Mouse (Mus musculus) MEL (cell line): ENCODE measurements around the gene Immp2l. TPM values are rescaled to one million over a fixed set of nuclear protein-coding genes. Genes with fewer than 3 reads are reported as not detected.

Source experiments
- DNase-seq: peaks from one replicate; pipeline ENCODE4 v3.0.0; 2011; ENCODE audit warnings: low read depth, low spot score
- H3K27ac ChIP-seq: 2 replicates; pipeline ENCODE4 v1.5.1; 2012; ENCODE audit warnings: low read depth, mild to moderate bottlenecking, control low read depth, low read length, moderate library complexity; ENCODE audit not compliant: control insufficient read depth
- H3K27me3 ChIP-seq, 2 experiments: fragments of 150-350 bp in 1 of 2; sonication (generic) in 1 of 2; 2 replicates each; pipeline ENCODE4 v1.6.1; 2012; ENCODE audit warnings: low read length in 2 of 2, mild to moderate bottlenecking in 2 of 2, improper control_type of control experiment in 1 of 2, moderate library complexity in 1 of 2; ENCODE audit not compliant: insufficient read depth in 2 of 2, control insufficient read depth in 1 of 2
- H3K36me3 ChIP-seq, 2 experiments: 2 replicates each; pipeline ENCODE4 v1.6.1; 2012 to 2014; ENCODE audit warnings: low read length in 2 of 2, improper control_type of control experiment in 1 of 2, inconsistent platforms in 1 of 2, mild to moderate bottlenecking in 1 of 2; ENCODE audit not compliant: insufficient read depth in 2 of 2, control insufficient read depth in 1 of 2
- H3K4me1 ChIP-seq, 2 experiments: fragments of 150-350 bp in 1 of 2; sonication (generic) in 1 of 2; 2 replicates each; pipeline ENCODE4 v1.6.1; 2012; ENCODE audit warnings: low read length in 2 of 2, improper control_type of control experiment in 1 of 2, mild to moderate bottlenecking in 1 of 2; ENCODE audit not compliant: insufficient read depth in 2 of 2, control insufficient read depth in 1 of 2
- H3K4me3 ChIP-seq, 2 experiments: fragments of 150-350 bp in 1 of 2; sonication (generic) in 1 of 2; 2 replicates each; pipeline ENCODE4 v1.5.1; 2012; ENCODE audit warnings: low read depth in 2 of 2, low read length in 2 of 2, mild to moderate bottlenecking in 2 of 2, moderate library complexity in 2 of 2, control low read depth in 1 of 2, improper control_type of control experiment in 1 of 2; ENCODE audit not compliant: control insufficient read depth in 1 of 2, insufficient read depth in 1 of 2
- H3K79me2 ChIP-seq: 2 replicates; pipeline ENCODE4 v1.6.1; 2012; ENCODE audit warnings: mild to moderate bottlenecking, low read length, moderate library complexity; ENCODE audit not compliant: control insufficient read depth, poor library complexity, insufficient read depth
- H3K9ac ChIP-seq: 2 replicates; pipeline ENCODE4 v1.6.1; 2012; ENCODE audit warnings: low read depth, mild to moderate bottlenecking, control low read depth, low read length, moderate library complexity; ENCODE audit not compliant: control insufficient read depth, poor library complexity, severe bottlenecking
- H3K9me3 ChIP-seq: fragments of 150-350 bp; sonication (generic); replicated peaks from 2 replicates; pipeline ENCODE4 v1.6.1; 2012; ENCODE audit warnings: mild to moderate bottlenecking, low read length, improper control_type of control experiment, moderate library complexity; ENCODE audit not compliant: insufficient read depth
- BHLHE40 ChIP-seq: IDR thresholded peaks from 2 replicates; pipeline ENCODE4 v1.6.1; 2012; ENCODE audit warnings: low read depth, mild to moderate bottlenecking, inconsistent platforms, low read length, improper control_type of control experiment, borderline replicate concordance
- CHD1 ChIP-seq: IDR thresholded peaks from 2 replicates; pipeline ENCODE4 v1.6.1; 2012; ENCODE audit warnings: low read depth, mild to moderate bottlenecking, inconsistent platforms, low read length, improper control_type of control experiment
- CTCF ChIP-seq, 3 experiments: IDR thresholded peaks in 2 of 3; conservative IDR thresholded peaks in 1 of 3; 2 replicates each; pipeline ENCODE4 v1.5.1; 2011 to 2012; ENCODE audit warnings: low read length in 3 of 3, low read depth in 2 of 3, mild to moderate bottlenecking in 2 of 3, improper control_type of control experiment in 1 of 3, inconsistent platforms in 1 of 3, mixed read lengths in 1 of 3, moderate library complexity in 1 of 3; ENCODE audit not compliant: control insufficient read depth in 1 of 3, insufficient read depth in 1 of 3, poor library complexity in 1 of 3, severe bottlenecking in 1 of 3
- E2F4 ChIP-seq: IDR thresholded peaks from 2 replicates; pipeline ENCODE4 v1.6.1; 2011; ENCODE audit warnings: low read depth, low read length, improper control_type of control experiment, borderline replicate concordance
- ELF1 ChIP-seq: IDR thresholded peaks from 2 replicates; pipeline ENCODE4 v1.6.1; 2014; ENCODE audit warnings: low read depth, mild to moderate bottlenecking, inconsistent platforms, low read length, improper control_type of control experiment, moderate library complexity
- EP300 ChIP-seq, 2 experiments: IDR thresholded peaks; 2 replicates each; pipeline ENCODE4 v1.6.1; 2011; ENCODE audit warnings: improper control_type of control experiment in 2 of 2, low read length in 2 of 2, low read depth in 1 of 2, mild to moderate bottlenecking in 1 of 2
- GABPA ChIP-seq: IDR thresholded peaks from 2 replicates; pipeline ENCODE4 v1.6.1; 2012; ENCODE audit warnings: low read depth, mild to moderate bottlenecking, inconsistent platforms, low read length, improper control_type of control experiment, moderate library complexity
- GATA1 ChIP-seq: IDR thresholded peaks from 2 replicates; pipeline ENCODE4 v1.6.1; 2011; ENCODE audit warnings: low read depth, low read length, improper control_type of control experiment
- KAT2A ChIP-seq: conservative IDR thresholded peaks from 2 replicates; pipeline ENCODE4 v1.6.1; 2012; ENCODE audit warnings: low read depth, low read length, improper control_type of control experiment, inconsistent platforms
- MAFK ChIP-seq: IDR thresholded peaks from 2 replicates; pipeline ENCODE4 v1.6.1; 2011; ENCODE audit warnings: low read depth, mild to moderate bottlenecking, low read length, improper control_type of control experiment, borderline replicate concordance
- MEF2A ChIP-seq: IDR thresholded peaks from 2 replicates; pipeline ENCODE4 v1.6.1; 2014; ENCODE audit warnings: low read depth, mild to moderate bottlenecking, inconsistent platforms, low read length, improper control_type of control experiment; ENCODE audit not compliant: poor library complexity, insufficient replicate concordance, severe bottlenecking; ENCODE audit errors: extremely low read depth
- MXI1 ChIP-seq: IDR thresholded peaks from 2 replicates; pipeline ENCODE4 v1.6.1; 2011; ENCODE audit warnings: mild to moderate bottlenecking, low read depth, low read length, improper control_type of control experiment
- MYB ChIP-seq: IDR thresholded peaks from 2 replicates; pipeline ENCODE4 v1.6.1; 2011; ENCODE audit warnings: mild to moderate bottlenecking, low read depth, low read length, improper control_type of control experiment
- NELFE ChIP-seq: IDR thresholded peaks from 2 replicates; pipeline ENCODE4 v1.6.1; 2011; ENCODE audit warnings: low read depth, low read length, improper control_type of control experiment
- NRF1 ChIP-seq: IDR thresholded peaks from 2 replicates; pipeline ENCODE4 v1.6.1; 2014; ENCODE audit warnings: low read depth, mild to moderate bottlenecking, inconsistent platforms, low read length, improper control_type of control experiment, moderate library complexity; ENCODE audit not compliant: poor library complexity, insufficient read depth, severe bottlenecking
- POLR2A ChIP-seq, 2 experiments: IDR thresholded peaks; 2 replicates each; pipeline ENCODE4 v1.6.1; 2011 to 2012; ENCODE audit warnings: low read length in 2 of 2, mild to moderate bottlenecking in 2 of 2, control low read depth in 1 of 2, improper control_type of control experiment in 1 of 2, low read depth in 1 of 2, moderate library complexity in 1 of 2; ENCODE audit not compliant: control insufficient read depth in 1 of 2, insufficient read depth in 1 of 2, poor library complexity in 1 of 2
- POLR2AphosphoS2 ChIP-seq: IDR thresholded peaks from 2 replicates; pipeline ENCODE4 v1.6.1; 2011; ENCODE audit warnings: low read length, improper control_type of control experiment
- RAD21 ChIP-seq: IDR thresholded peaks from 2 replicates; pipeline ENCODE4 v1.6.1; 2011; ENCODE audit warnings: mild to moderate bottlenecking, low read depth, low read length, improper control_type of control experiment
- RCOR1 ChIP-seq: IDR thresholded peaks from 2 replicates; pipeline ENCODE4 v1.6.1; 2012; ENCODE audit warnings: low read depth, mild to moderate bottlenecking, inconsistent platforms, low read length, improper control_type of control experiment
- SIN3A ChIP-seq: IDR thresholded peaks from 2 replicates; pipeline ENCODE4 v1.6.1; 2012; ENCODE audit warnings: low read length, improper control_type of control experiment, inconsistent platforms
- TAL1 ChIP-seq: IDR thresholded peaks from 2 replicates; pipeline ENCODE4 v1.6.1; 2012; ENCODE audit warnings: mild to moderate bottlenecking, inconsistent platforms, low read length, moderate library complexity, mixed read lengths
- USF1 ChIP-seq: IDR thresholded peaks from 2 replicates; pipeline ENCODE4 v1.6.1; 2014; ENCODE audit warnings: low read depth, mild to moderate bottlenecking, inconsistent platforms, low read length, improper control_type of control experiment, moderate library complexity
- USF2 ChIP-seq, 2 experiments: IDR thresholded peaks; 2 replicates each; pipeline ENCODE4 v1.6.1; 2011 to 2012; ENCODE audit warnings: improper control_type of control experiment in 2 of 2, low read length in 2 of 2, borderline replicate concordance in 1 of 2, inconsistent platforms in 1 of 2, low read depth in 1 of 2, mild to moderate bottlenecking in 1 of 2; ENCODE audit not compliant: insufficient read depth in 1 of 2
- ZMIZ1 ChIP-seq: IDR thresholded peaks from 2 replicates; pipeline ENCODE4 v1.6.1; 2012; ENCODE audit warnings: low read depth, mild to moderate bottlenecking, inconsistent platforms, low read length, improper control_type of control experiment, moderate library complexity
- ZNF384 ChIP-seq: IDR thresholded peaks from 2 replicates; pipeline ENCODE4 v1.6.1; 2012; ENCODE audit warnings: low read depth, mild to moderate bottlenecking, inconsistent platforms, low read length, improper control_type of control experiment
- polyA plus RNA-seq, 2 experiments: library from polyadenylated mRNA; stranded (reverse) in 1 of 2; unstranded in 1 of 2; fragments of >175 nt in 1 of 2; fragments of >200 nt in 1 of 2; gene quantifications; 2 replicates each; pipeline versions ENCODE4 v1.2.1 to v1.2.4; 2012; ENCODE audit warnings: low replicate concordance in 2 of 2, low read depth in 1 of 2; ENCODE audit not compliant: insufficient read length in 2 of 2, insufficient read depth in 1 of 2, missing spikeins in 1 of 2
- total RNA-seq: library from RNA; depleted of rRNA; stranded (reverse); fragments of 300-350 nt; gene quantifications from 2 replicates; pipeline ENCODE4 v1.2.3, GENCODE M21; 2012

Gene Immp2l
- total and polyA plus RNA-seq, 3 experiments = 4.0 to 5.0 TPM; not detected in 1

GRCm38 (mm10) chr12:41742887-41743286 lies 719.0 kb downstream of the Immp2l start:
- H3K79me2 ChIP-seq = no peaks in the 10 kb centered on the region
- no peak for DNase-seq
- no peak overlapping the region for H3K27ac ChIP-seq
- H3K9ac ChIP-seq = no peak overlapping the region
- no peaks in the 10 kb centered on the region for H3K9me3 ChIP-seq
- H3K27me3 ChIP-seq = no peaks in the 10 kb centered on the region
- no peak overlapping the region for H3K4me3 ChIP-seq
- no peaks in the 10 kb centered on the region for H3K36me3 ChIP-seq
- H3K4me1 ChIP-seq = no peaks in the 10 kb centered on the region
- TF ChIP-seq POLR2AphosphoS2 (no peak), RCOR1 (no peak), POLR2A (IDR thresholded peaks at IDR 0.05; ENCODE audit: control insufficient read depth in 1 of 2, insufficient read depth in 1 of 2, low read depth in 1 of 2, low read length in 2 of 2, poor library complexity in 1 of 2) (no peak), ELF1 (no peak), RAD21 (no peak), USF1 (no peak), E2F4 (no peak), SIN3A (no peak), BHLHE40 (no peak), NELFE (no peak), MAFK (no peak), GABPA (no peak), ZMIZ1 (no peak), KAT2A (no peak)

- no peaks in the 10 kb centered on the region for H3K27me3 ChIP-seq
- no peak for DNase-seq
- no peaks in the 10 kb centered on the region for H3K36me3 ChIP-seq
- H3K79me2 ChIP-seq = no peaks in the 10 kb centered on the region
- H3K9me3 ChIP-seq = no peaks in the 10 kb centered on the region
- H3K27ac ChIP-seq = no peak overlapping the region
- H3K4me3 ChIP-seq = no peak overlapping the region
- no peak overlapping the region for H3K9ac ChIP-seq
- H3K4me1 ChIP-seq = no peaks in the 10 kb centered on the region
- TF ChIP-seq CHD1 (no peak), EP300 (IDR thresholded peaks at IDR 0.05; ENCODE audit: low read depth in 1 of 2, low read length in 2 of 2) (no peak)
These were observed 739.5 kb downstream of the Immp2l start for GRCm38 (mm10) chr12:41763396-41763795.

GRCm38 (mm10) chr12:41773961-41774360 lies 750.1 kb downstream of the Immp2l start:
- no peak overlapping the region for H3K9ac ChIP-seq
- peaks cover 0 to 3% of the 10 kb centered on the region in 2 experiments; a peak in 1 of 4 replicates for H3K4me1 ChIP-seq
- no peaks in the 10 kb centered on the region for H3K9me3 ChIP-seq
- peaks cover 0 to 10% of the 10 kb centered on the region in 2 experiments; a peak in 2 of 4 replicates for H3K36me3 ChIP-seq
- H3K27ac ChIP-seq = no peak overlapping the region
- no peaks in the 10 kb centered on the region for H3K27me3 ChIP-seq
- H3K4me3 ChIP-seq = no peak overlapping the region
- no peaks in the 10 kb centered on the region for H3K79me2 ChIP-seq
- DNase-seq = peak; percentile 58
- TF ChIP-seq MXI1 (no peak), NRF1 (no peak), KAT2A (no peak), CTCF (IDR thresholded peaks at IDR 0.05 in 2 of 3, conservative IDR thresholded peaks at IDR 0.05 in 1 of 3; ENCODE audit: control insufficient read depth in 1 of 3, insufficient read depth in 1 of 3, low read depth in 2 of 3, low read length in 3 of 3, poor library complexity in 1 of 3, severe bottlenecking in 1 of 3) (no peak), MEF2A (no peak), USF2 (IDR thresholded peaks at IDR 0.05; ENCODE audit: borderline replicate concordance in 1 of 2, insufficient read depth in 1 of 2, low read depth in 1 of 2, low read length in 2 of 2) (no peak), BHLHE40 (no peak), GATA1 (peak; percentile 67), USF1 (no peak), EP300 (IDR thresholded peaks at IDR 0.05; ENCODE audit: low read depth in 1 of 2, low read length in 2 of 2) (peak in 1 of 2 experiments; percentile 57; a peak in 1 of 4 replicates), TAL1 (no peak), MYB (no peak), CHD1 (no peak), NELFE (no peak), SIN3A (no peak), ZNF384 (no peak)
